Mouse (Mus musculus): ENCODE data around the gene Ccser1.
"Not testable (repeated sequence)": the region's sequence is repeated elsewhere in the genome, so short reads cannot be mapped to it uniquely, and the experiment has no call there.

Gene Ccser1

GRCm38 (mm10) chr6:62045042-62045441, 864.9 kb downstream of the Ccser1 start:
- not testable (repeated sequence) for DNase-seq (ENCODE audit: low spot score)

- no peak for DNase-seq (ENCODE audit: low spot score)
Observed at GRCm38 (mm10) chr6:62055276-62055675, 875.2 kb downstream of the Ccser1 start.

- no peak for DNase-seq (ENCODE audit: low spot score)
Observed at GRCm38 (mm10) chr6:62066363-62067023, 886.4 kb downstream of the Ccser1 start.

- DNase-seq (ENCODE audit: low spot score): no peak
Observed at GRCm38 (mm10) chr6:62067024-62067380, 886.9 kb downstream of the Ccser1 start.

GRCm38 (mm10) chr6:62105464-62105863, 925.3 kb downstream of the Ccser1 start:
- DNase-seq (ENCODE audit: low spot score): no peak

GRCm38 (mm10) chr6:62132531-62132930, 952.4 kb downstream of the Ccser1 start:
- no peak for DNase-seq (ENCODE audit: low spot score)

- DNase-seq (ENCODE audit: low spot score): no peak
Observed at GRCm38 (mm10) chr6:62160320-62160719, 980.2 kb downstream of the Ccser1 start.

- no peak for DNase-seq (ENCODE audit: low spot score)
Observed at GRCm38 (mm10) chr6:62162596-62162995, 982.5 kb downstream of the Ccser1 start.

- no peak for DNase-seq (ENCODE audit: low spot score)
Observed at GRCm38 (mm10) chr6:62163826-62164225, 983.7 kb downstream of the Ccser1 start.

- no peak for DNase-seq (ENCODE audit: low spot score)
Observed at GRCm38 (mm10) chr6:62196496-62197188, 1016.5 kb downstream of the Ccser1 start.

GRCm38 (mm10) chr6:62198768-62199167, 1018.6 kb downstream of the Ccser1 start:
- no peak for DNase-seq (ENCODE audit: low spot score)

GRCm38 (mm10) chr6:62205013-62205412, 1024.9 kb downstream of the Ccser1 start:
- no peak for DNase-seq (ENCODE audit: low spot score)

GRCm38 (mm10) chr6:62221856-62222255, 1041.7 kb downstream of the Ccser1 start:
- DNase-seq (ENCODE audit: low spot score): no peak

- DNase-seq (ENCODE audit: low spot score): no peak
Observed at GRCm38 (mm10) chr6:62263899-62264298, 1083.8 kb downstream of the Ccser1 start.

GRCm38 (mm10) chr6:62264525-62264924, 1084.4 kb downstream of the Ccser1 start:
- no peak for DNase-seq (ENCODE audit: low spot score)

GRCm38 (mm10) chr6:62281256-62281655, 1101.1 kb downstream of the Ccser1 start:
- no peak for DNase-seq (ENCODE audit: low spot score)

- DNase-seq (ENCODE audit: low spot score): no peak
Observed at GRCm38 (mm10) chr6:62301576-62302312, 1121.6 kb downstream of the Ccser1 start.

- no peak for DNase-seq (ENCODE audit: low spot score)
Observed at GRCm38 (mm10) chr6:62318627-62319026, 1138.5 kb downstream of the Ccser1 start.

GRCm38 (mm10) chr6:62340319-62340718, 1160.2 kb downstream of the Ccser1 start:
- DNase-seq (ENCODE audit: low spot score): no peak

- no peak for DNase-seq (ENCODE audit: low spot score)
Observed at GRCm38 (mm10) chr6:62367802-62368201, 1187.7 kb downstream of the Ccser1 start.

Measured in yolk sac, embryonic 10.5 days (tissue).